Mouse (Mus musculus) lung, adult 18-20 months (tissue): ENCODE measurements around the gene Dscaml1.
A peak's percentile ranks its signal among the peaks of the same experiment; 100 is the strongest.

Experiments used
- DNase-seq, 2 experiments: peaks; one replicate each; pipeline ENCODE4 v3.0.0; 2022; ENCODE audit warnings: mixed read lengths in 2 of 2

Dscaml1 gene

GRCm38 (mm10) chr9:45638184-45638917 lies 211.9 kb downstream of the Dscaml1 start:
- DNase-seq: no peak

- no peak for DNase-seq
Measured at GRCm38 (mm10) chr9:45644833-45645388, 218.5 kb downstream of the Dscaml1 start.

GRCm38 (mm10) chr9:45645526-45645925 lies 219.1 kb downstream of the Dscaml1 start:
- no peak for DNase-seq

GRCm38 (mm10) chr9:45651078-45651809 lies 224.8 kb downstream of the Dscaml1 start:
- no peak for DNase-seq

- no peak for DNase-seq
Measured at GRCm38 (mm10) chr9:45651810-45652177, 225.4 kb downstream of the Dscaml1 start.

GRCm38 (mm10) chr9:45657172-45658062 lies 231.0 kb downstream of the Dscaml1 start:
- no peak for DNase-seq

- DNase-seq: no peak
Measured at GRCm38 (mm10) chr9:45660191-45660590, 233.8 kb downstream of the Dscaml1 start.

- no peak for DNase-seq
Measured at GRCm38 (mm10) chr9:45662471-45662870, 236.0 kb downstream of the Dscaml1 start.

GRCm38 (mm10) chr9:45663386-45664315 lies 237.2 kb downstream of the Dscaml1 start:
- DNase-seq: no peak

GRCm38 (mm10) chr9:45664326-45664725 lies 237.9 kb downstream of the Dscaml1 start:
- DNase-seq: no peak

GRCm38 (mm10) chr9:45664871-45665394 lies 238.5 kb downstream of the Dscaml1 start:
- no peak for DNase-seq

- no peak for DNase-seq
Measured at GRCm38 (mm10) chr9:45675931-45676330, 249.5 kb downstream of the Dscaml1 start.

- no peak for DNase-seq
Measured at GRCm38 (mm10) chr9:45676578-45676977, 250.2 kb downstream of the Dscaml1 start.

GRCm38 (mm10) chr9:45677236-45677781 lies 250.9 kb downstream of the Dscaml1 start:
- peak; percentile 11 to 12 for DNase-seq

- no peak for DNase-seq
Measured at GRCm38 (mm10) chr9:45677952-45678663, 251.7 kb downstream of the Dscaml1 start.

- DNase-seq: no peak
Measured at GRCm38 (mm10) chr9:45678664-45679026, 252.2 kb downstream of the Dscaml1 start.

GRCm38 (mm10) chr9:45682461-45682998 lies 256.1 kb downstream of the Dscaml1 start:
- no peak for DNase-seq

GRCm38 (mm10) chr9:45693424-45694237 lies 267.2 kb downstream of the Dscaml1 start:
- DNase-seq: no peak

GRCm38 (mm10) chr9:45694256-45694655 lies 267.8 kb downstream of the Dscaml1 start:
- no peak for DNase-seq
